ENCODE assay signal across 8 mouse cellular contexts in genomic region chr5:75155741-75156553, GRCm38 (mm10). TPM values are rescaled to one million over a fixed set of nuclear protein-coding genes. Genes with fewer than 3 reads are reported as not detected.
DNase-seq lines count a peak whose midpoint lies in the region; ATAC-seq lines count a peak whose summit lies in the region.

No protein-coding gene starts in this region.

- intact Hi-C loops in gastrocnemius, postnatal 14 days (cut with DNase I; ENCODE audit: low total_unique reads) = loop anchor here (5.0 to 10.0 kb wide), 3 partner anchors 359 to 844 kb away; no protein-coding TSS in a partner anchor
- intact Hi-C loops in left cerebral cortex, postnatal 14 days (cut with DNase I) = loop anchor here (2.0 to 10.0 kb wide), 6 partner anchors 511 to 1395 kb away; no protein-coding TSS in a partner anchor

- DNase-seq in ZHBTc4 (ENCODE audit: low read depth, low spot score) = peak; percentile 96
- peak; percentile 65 to 79 for DNase-seq in cerebellum, postnatal 4 days (ENCODE audit: low spot score in 2 of 2)
- peak; percentile 87 for DNase-seq in gastrocnemius, postnatal 14 days
- peak; percentile 70 for DNase-seq in induced T-regulatory cell, adult 2 months (ENCODE audit: low read depth)
- DNase-seq in left cerebral cortex, postnatal 14 days (ENCODE audit: low spot score in 2 of 2) = peak; percentile 72 to 82
- DNase-seq in right cerebral cortex, postnatal 25 days = peak; percentile 79
- peak; percentile 81 for DNase-seq in urinary bladder, postnatal 25 days (ENCODE audit: low spot score)

- ATAC-seq in megakaryocyte progenitor cell, adult 5-6 weeks (replicated peaks; ENCODE audit: poor library complexity) = peak; percentile 80

RNA-seq across cellular contexts. Expression of gene Pdgfra, which starts 3.9 kb away (rescaled TPM):
- total RNA-seq in gastrocnemius, postnatal 14 days (2021) = 10 to 100 TPM; 38.7 to 41.4 TPM
- 10 to 100 TPM; 57.0 to 59.8 TPM for total RNA-seq in left cerebral cortex, postnatal 14 days (2021)
- total RNA-seq in megakaryocyte progenitor cell, adult 5-6 weeks (2015) = not detected in 2 replicates
- 0.08 TPM in 1 of 2 replicates, not detected in the other for total RNA-seq in megakaryocyte progenitor cell, adult 5-6 weeks (2017)

Comparison
In these comparisons a context has a peak if more than half of its experiments do, and no peak if none do; other contexts are left out.
1. Peak in every context shown above with its lines: DNase-seq and ATAC-seq.
2. RNA of gene Pdgfra, which starts 3.9 kb away (total RNA-seq): 57.0 to 59.8 TPM in left cerebral cortex, postnatal 14 days and 38.7 to 41.4 TPM in gastrocnemius, postnatal 14 days; 0.08 TPM in megakaryocyte progenitor cell, adult 5-6 weeks; every median in the first group is over 10 times any median in the second.